8 mouse cellular contexts compared by ENCODE assay signal in the genomic region with DNA sequence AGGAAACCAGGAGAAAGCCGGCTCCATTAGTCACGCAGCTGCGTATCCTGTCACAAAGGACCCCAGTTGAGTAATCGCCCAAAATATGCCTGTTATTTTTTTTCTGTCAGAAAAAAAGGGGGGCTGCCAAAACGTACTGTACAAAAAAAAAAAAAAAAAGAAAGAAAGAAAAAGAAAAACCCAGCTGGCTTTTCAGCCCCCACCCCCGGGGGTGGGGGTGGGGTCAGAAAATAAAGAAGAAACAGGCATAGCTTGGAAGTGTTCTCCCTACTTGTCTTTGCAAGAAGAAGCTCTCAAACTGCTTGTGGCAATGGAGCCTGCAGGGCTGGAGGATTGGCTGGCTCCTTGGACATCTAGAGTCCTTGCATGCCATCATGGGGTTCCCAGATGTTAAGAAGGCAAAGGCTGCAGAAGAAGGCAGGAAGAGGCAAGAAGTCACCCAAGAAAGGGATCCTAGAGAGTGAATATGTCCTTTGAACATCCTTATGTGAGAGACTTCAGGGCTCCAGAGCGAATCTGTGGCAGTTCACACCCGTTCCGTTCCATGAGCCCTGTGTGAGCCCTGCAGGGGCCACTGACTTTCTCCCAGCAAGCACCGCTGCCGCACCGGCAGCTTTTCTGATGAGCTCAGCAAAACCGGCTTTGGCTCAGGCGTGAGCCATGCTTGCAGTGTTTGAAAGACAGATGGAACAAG.
DNase-seq lines count a peak whose midpoint lies in the region; ATAC-seq and TF ChIP-seq lines count a peak whose summit lies in the region.

No protein-coding gene starts in this region.

- peaks cover 59% of the 10 kb centered on the region for H3K4me1 ChIP-seq in embryonic facial prominence, embryonic 13.5 days
- peaks cover 58% of the 10 kb centered on the region for H3K4me1 ChIP-seq in heart, embryonic 15.5 days (replicated peaks)
- H3K4me1 ChIP-seq in liver, embryonic 14.5 days (replicated peaks; ENCODE audit: control insufficient read depth in 2 of 2, insufficient read depth in 2 of 2, low read length in 1 of 2), result peaks cover 0 to 11% of the 10 kb centered on the region in 2 experiments; a peak in 3 of 4 replicates
- peaks cover 14% of the 10 kb centered on the region for H3K4me1 ChIP-seq in thymus, adult 2 months (replicated peaks; ENCODE audit: control insufficient read depth, insufficient read depth, low read length)

- 0 out of 2 replicates have a peak, but pooled peaks have one; percentile 53 for ATAC-seq in embryonic facial prominence, embryonic 13.5 days (ENCODE audit: insufficient number of reproducible peaks, insufficient read depth, low FRiP score, low TSS enrichment, low read depth)
- no peak for ATAC-seq in heart, embryonic 15.5 days (replicated peaks; ENCODE audit: insufficient number of reproducible peaks, insufficient read depth, low FRiP score, low read depth)
- peak; percentile 69; the same call in 1 of the 2 replicates for ATAC-seq in liver, embryonic 14.5 days (ENCODE audit: insufficient read depth)

- peak; percentile 52 for DNase-seq in ovary, postnatal 36 days (ENCODE audit: low spot score)
- DNase-seq in ovary, postnatal 14 days (ENCODE audit: low spot score), result no peak
- peak; percentile 75 for DNase-seq in kidney, postnatal 10 days
- peak in 1 of 3 experiments; percentile 33 for DNase-seq in liver, embryonic 14.5 days (ENCODE audit: low read depth in 3 of 3, low spot score in 3 of 3)
- peak; percentile 60 for DNase-seq in thymus, adult 2 months

- no peak for TF ChIP-seq POLR2A in myocyte (IDR thresholded peaks at IDR 0.05; ENCODE audit: insufficient read length, low read depth)
- TF ChIP-seq POLR2A in thymus, adult 2 months (IDR thresholded peaks at IDR 0.05; ENCODE audit: control insufficient read depth, extremely low read depth, insufficient read depth, low read length, poor library complexity), result no peak

- WGBS in embryonic facial prominence, embryonic 13.5 days, result 10% methylated on average over 14 of the region's 14 CpGs
- 32% methylated on average over 14 of the region's 14 CpGs for WGBS in heart, embryonic 15.5 days
- WGBS in liver, embryonic 14.5 days (ENCODE audit: insufficient replicate concordance), result 19% methylated on average over 14 of the region's 14 CpGs
- WGBS in thymus, adult 2 months, result 6% methylated on average over 14 of the region's 14 CpGs

- no peaks in the 10 kb centered on the region for H3K79me2 ChIP-seq in myocyte (ENCODE audit: control insufficient read depth, insufficient read depth)

- peak overlapping the region; percentile 97 for H3K27ac ChIP-seq in embryonic facial prominence, embryonic 13.5 days
- peak overlapping the region; percentile 73 for H3K27ac ChIP-seq in heart, embryonic 15.5 days
- no peak overlapping the region for H3K27ac ChIP-seq in liver, embryonic 14.5 days
- H3K27ac ChIP-seq in thymus, adult 2 months (ENCODE audit: control insufficient read depth, insufficient read depth, low read length), result 0 out of 2 replicates have a peak overlapping the region, but pooled peaks have one; percentile 21

- TF ChIP-seq EP300 in liver, embryonic 14.5 days (IDR thresholded peaks at IDR 0.05; ENCODE audit: low read depth), result no peak

- no peak overlapping the region for H3ac ChIP-seq in myocyte (ENCODE audit: control insufficient read depth, insufficient read length)

- peak overlapping the region; percentile 54 for H3K9ac ChIP-seq in embryonic facial prominence, embryonic 13.5 days
- 0 out of 2 replicates have a peak overlapping the region, but pooled peaks have one; percentile 5 for H3K9ac ChIP-seq in heart, embryonic 15.5 days
- H3K9ac ChIP-seq in liver, embryonic 14.5 days (replicated peaks), result no peak overlapping the region

- H3K36me3 ChIP-seq in embryonic facial prominence, embryonic 13.5 days, result no peaks in the 10 kb centered on the region
- no peaks in the 10 kb centered on the region for H3K36me3 ChIP-seq in heart, embryonic 15.5 days
- H3K36me3 ChIP-seq in liver, embryonic 14.5 days (replicated peaks; ENCODE audit: control insufficient read depth, insufficient read depth, low read depth), result no peaks in the 10 kb centered on the region
- H3K36me3 ChIP-seq in myocyte (ENCODE audit: control insufficient read depth, insufficient read depth), result no peaks in the 10 kb centered on the region
- H3K36me3 ChIP-seq in thymus, adult 2 months (ENCODE audit: control insufficient read depth, insufficient read depth, low read length), result no peaks in the 10 kb centered on the region

- TF ChIP-seq CTCF in liver, embryonic 14.5 days (IDR thresholded peaks at IDR 0.05; ENCODE audit: low read depth), result no peak
- no peak for TF ChIP-seq CTCF in thymus, adult 2 months (IDR thresholded peaks at IDR 0.05; ENCODE audit: borderline replicate concordance, control insufficient read depth, extremely low read depth, insufficient read depth, low read length, poor library complexity)

- H3K4me3 ChIP-seq in embryonic facial prominence, embryonic 13.5 days, result peak overlapping the region; percentile 20
- H3K4me3 ChIP-seq in heart, embryonic 15.5 days, result no peak overlapping the region
- H3K4me3 ChIP-seq in liver, embryonic 14.5 days (ENCODE audit: insufficient read depth in 1 of 2, low read depth in 2 of 2, low read length in 2 of 2), result 0 out of 4 replicates have a peak overlapping the region, but pooled peaks of 1 of the 2 experiments have one; percentile 8
- no peak overlapping the region for H3K4me3 ChIP-seq in myocyte
- peak overlapping the region; percentile 24 for H3K4me3 ChIP-seq in thymus, adult 2 months (ENCODE audit: control insufficient read depth, insufficient read depth, low read length)

- H3K9me3 ChIP-seq in embryonic facial prominence, embryonic 13.5 days, result no peaks in the 10 kb centered on the region
- no peaks in the 10 kb centered on the region for H3K9me3 ChIP-seq in heart, embryonic 15.5 days (replicated peaks)
- H3K9me3 ChIP-seq in liver, embryonic 14.5 days (ENCODE audit: control insufficient read depth, low read length), result no peaks in the 10 kb centered on the region

- H3K27me3 ChIP-seq in embryonic facial prominence, embryonic 13.5 days, result no peaks in the 10 kb centered on the region
- H3K27me3 ChIP-seq in heart, embryonic 15.5 days, result no peaks in the 10 kb centered on the region
- no peaks in the 10 kb centered on the region for H3K27me3 ChIP-seq in liver, embryonic 14.5 days (ENCODE audit: control insufficient read depth, insufficient read depth, low read length)
- H3K27me3 ChIP-seq in myocyte (ENCODE audit: control insufficient read depth, insufficient read depth, insufficient read length), result no peaks in the 10 kb centered on the region
- H3K27me3 ChIP-seq in thymus, adult 2 months (ENCODE audit: control insufficient read depth, insufficient read depth, low read length), result no peaks in the 10 kb centered on the region

- peak overlapping the region; percentile 49 for H3K4me2 ChIP-seq in embryonic facial prominence, embryonic 13.5 days
- H3K4me2 ChIP-seq in heart, embryonic 15.5 days, result peak overlapping the region; percentile 25
- H3K4me2 ChIP-seq in liver, embryonic 14.5 days (ENCODE audit: low read depth), result peak overlapping the region; percentile 50
- H3K4me2 ChIP-seq in myocyte (ENCODE audit: low read depth), result peak overlapping the region; percentile 58

TF ChIP-seq in myocyte, 11 proteins besides CTCF, POLR2A, EP300 and RAD21:
- no peak for TF ChIP-seq E2F4 (IDR thresholded peaks at IDR 0.05; ENCODE audit: insufficient read depth)
- TF ChIP-seq TCF12 (IDR thresholded peaks at IDR 0.05; ENCODE audit: insufficient read depth, poor library complexity, severe bottlenecking), result no peak
- no peak for TF ChIP-seq POLR2AphosphoS2 (IDR thresholded peaks at IDR 0.05; ENCODE audit: insufficient read length, low read depth)
- TF ChIP-seq MYOD1 (IDR thresholded peaks at IDR 0.05; ENCODE audit: control insufficient read depth in 1 of 3, insufficient read length in 2 of 3, low read depth in 2 of 3), result no peak
- no peak for TF ChIP-seq SRF (IDR thresholded peaks at IDR 0.05; ENCODE audit: control insufficient read depth, insufficient read length, low read depth)
- no peak for TF ChIP-seq CEBPB (IDR thresholded peaks at IDR 0.05; ENCODE audit: insufficient read depth, poor library complexity, severe bottlenecking)
- TF ChIP-seq MAX (IDR thresholded peaks at IDR 0.05; ENCODE audit: low read depth), result no peak
- TF ChIP-seq TCF3 (IDR thresholded peaks at IDR 0.05; ENCODE audit: insufficient read length, low read depth), result no peak
- no peak for TF ChIP-seq MYOG (IDR thresholded peaks at IDR 0.05; ENCODE audit: control insufficient read depth in 1 of 3, insufficient read depth in 1 of 3, insufficient read length in 2 of 3, low read depth in 2 of 3)
- no peak for TF ChIP-seq REST (IDR thresholded peaks at IDR 0.05; ENCODE audit: insufficient read depth, insufficient read length)
- no peak for TF ChIP-seq USF1 (IDR thresholded peaks at IDR 0.05; ENCODE audit: low read depth)

Comparison
In these comparisons a context has a peak if more than half of its experiments do, and no peak if none do; other contexts are left out.
1. H3K4me3 ChIP-seq: peak in embryonic facial prominence, embryonic 13.5 days (single experiment) and thymus, adult 2 months (single experiment); none in heart, embryonic 15.5 days (single experiment) and myocyte (single experiment).
2. Peak in every context shown above with its lines, with median percentiles within 50 percentile points of each other: H3K4me2 ChIP-seq.